Mouse (Mus musculus) forebrain, embryonic 16.5 days (tissue): ENCODE measurements at regions not wholly inside any gene's neighbourhood (a gene's known extent, or its start where the extent isn't known, plus 50 kb on each side); places are given as distances from the start of the nearest gene placed in this dataset.

ENCODE experiments used
- ATAC-seq: fragments of 200-750 bp; cut with Nextera tagmentation; 2 replicates; pipeline ENCODE4 v1.8.0; 2017; ENCODE audit warnings: mild to moderate bottlenecking, moderate library complexity
- H3K27ac ChIP-seq: fragments of 300-500 bp; sonication (generic); 2 replicates; pipeline ENCODE4 v1.5.1; 2014; ENCODE audit warnings: low read length, control low read depth
- H3K27me3 ChIP-seq: fragments of 300-500 bp; sonication (generic); replicated peaks from 2 replicates; pipeline ENCODE4 v1.6.1; 2014; ENCODE audit warnings: low read length; ENCODE audit not compliant: control insufficient read depth, insufficient read depth
- H3K36me3 ChIP-seq: fragments of 300-500 bp; sonication (generic); 2 replicates; pipeline ENCODE4 v1.6.1; 2014; ENCODE audit not compliant: control insufficient read depth, insufficient read depth
- H3K4me1 ChIP-seq: fragments of 300-500 bp; sonication (generic); replicated peaks from 2 replicates; pipeline ENCODE4 v1.6.1; 2014; ENCODE audit warnings: low read length; ENCODE audit not compliant: control insufficient read depth, insufficient read depth
- H3K4me2 ChIP-seq: fragments of 300-500 bp; sonication (generic); 2 replicates; pipeline ENCODE4 v1.6.1; 2014; ENCODE audit warnings: mild to moderate bottlenecking, low read length, control low read depth
- H3K4me3 ChIP-seq: fragments of 300-500 bp; sonication (generic); replicated peaks from 2 replicates; pipeline ENCODE4 v1.5.1; 2014; ENCODE audit warnings: mild to moderate bottlenecking, low read length, control low read depth
- H3K9ac ChIP-seq: fragments of 300-500 bp; sonication (generic); replicated peaks from 2 replicates; pipeline ENCODE4 v1.6.1; 2014; ENCODE audit warnings: low read depth, low read length, control low read depth
- H3K9me3 ChIP-seq: fragments of 300-500 bp; sonication (generic); 2 replicates; pipeline ENCODE4 v1.6.1; 2016; ENCODE audit warnings: low read length; ENCODE audit not compliant: control insufficient read depth
- WGBS: fragments of 180-500 bp; shearing (Covaris S2); extraction: QIAGEN DNeasy Blood & Tissue Kit; methylation state at CpG from one replicate; pipeline ENCODE4 v1.1.7; 2014; 5-methylcytosine and 5-hydroxymethylcytosine counted together

DNA sequence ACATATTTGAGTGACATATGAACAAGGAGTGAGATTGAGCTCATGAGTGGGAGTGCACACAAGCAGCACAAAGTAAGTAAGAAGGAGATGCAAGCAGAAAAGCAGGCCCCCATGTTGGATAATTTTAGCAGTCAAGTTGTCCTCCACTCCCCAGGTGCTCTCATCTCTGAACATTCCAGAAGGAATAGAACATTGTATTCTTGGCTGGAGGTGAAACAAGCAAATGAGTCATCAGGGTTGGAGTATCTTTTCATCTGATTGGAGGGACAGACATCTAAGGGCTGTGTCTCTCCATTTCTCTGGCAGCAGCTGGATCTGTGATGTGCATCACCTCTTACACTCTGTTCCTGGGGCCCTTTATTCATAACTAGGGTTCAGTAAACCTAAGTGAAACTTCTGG lies 122.7 kb downstream of the Cldn1 start:
- no peaks in the 10 kb centered on the region for H3K9me3 ChIP-seq
- H3K4me3 ChIP-seq: no peak overlapping the region
- ATAC-seq: no peak
- H3K9ac ChIP-seq: no peak overlapping the region
- H3K36me3 ChIP-seq: no peaks in the 10 kb centered on the region
- H3K27ac ChIP-seq: no peak overlapping the region
- H3K4me1 ChIP-seq: no peaks in the 10 kb centered on the region
- no peaks in the 10 kb centered on the region for H3K27me3 ChIP-seq
- H3K4me2 ChIP-seq: no peak overlapping the region

- Histone ChIP-seq H3K4me1 (no peaks in the 10 kb centered on the region), H3K27me3 (no peaks in the 10 kb centered on the region), H3K27ac (no peak overlapping the region), H3K4me2 (no peak overlapping the region), H3K9me3 (no peaks in the 10 kb centered on the region), H3K36me3 (no peaks in the 10 kb centered on the region), H3K4me3 (no peak overlapping the region), H3K9ac (no peak overlapping the region)
- WGBS: 88% methylated on average over 1 of the region's 1 CpGs
- ATAC-seq: no peak
These were observed 123.7 kb downstream of the Cldn1 start for GRCm38 (mm10) chr16:26247926-26248325.

- Histone ChIP-seq H3K9me3 (no peaks in the 10 kb centered on the region), H3K9ac (no peak overlapping the region), H3K4me2 (no peak overlapping the region), H3K36me3 (no peaks in the 10 kb centered on the region), H3K4me3 (no peak overlapping the region), H3K27ac (no peak overlapping the region), H3K27me3 (no peaks in the 10 kb centered on the region), H3K4me1 (no peaks in the 10 kb centered on the region)
- no peak for ATAC-seq
These were observed 129.7 kb upstream of the P3h2 start for GRCm38 (mm10) chr16:26235239-26235638.

DNA sequence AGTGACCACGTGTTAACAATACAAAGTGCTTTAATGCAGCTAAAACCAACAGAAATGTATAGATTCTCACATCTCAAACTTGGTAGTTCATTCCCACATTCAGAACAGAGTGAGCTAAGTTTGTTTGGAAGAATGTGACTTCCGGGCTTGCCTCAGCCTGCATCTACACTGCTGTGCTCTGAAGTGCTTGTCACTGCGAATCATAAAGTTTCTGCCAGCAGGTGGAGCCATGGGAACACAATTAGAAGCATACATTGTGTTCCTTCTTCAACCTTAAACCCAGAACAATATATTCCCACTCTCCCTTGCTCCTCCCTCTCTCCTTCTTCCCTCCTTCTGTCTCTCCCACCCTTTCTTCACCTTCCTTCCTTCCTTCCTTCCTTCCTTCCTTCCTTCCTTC lies 128.5 kb upstream of the P3h2 start:
- peak; percentile 99 for ATAC-seq
- Histone ChIP-seq H3K4me1 (no peaks in the 10 kb centered on the region), H3K4me3 (no peak overlapping the region), H3K27me3 (no peaks in the 10 kb centered on the region), H3K4me2 (no peak overlapping the region), H3K9me3 (no peaks in the 10 kb centered on the region), H3K9ac (no peak overlapping the region), H3K27ac (no peak overlapping the region), H3K36me3 (no peaks in the 10 kb centered on the region)
- WGBS: 5% methylated on average over 3 of the region's 3 CpGs

GRCm38 (mm10) chr16:26231110-26231509 lies 125.5 kb upstream of the P3h2 start:
- ATAC-seq: peak; percentile 50; the same call in 1 of the 2 replicates
- no peak overlapping the region for H3K27ac ChIP-seq
- no peaks in the 10 kb centered on the region for H3K4me1 ChIP-seq
- no peak overlapping the region for H3K9ac ChIP-seq
- no peaks in the 10 kb centered on the region for H3K27me3 ChIP-seq
- no peaks in the 10 kb centered on the region for H3K36me3 ChIP-seq
- no peak overlapping the region for H3K4me2 ChIP-seq
- H3K9me3 ChIP-seq: no peaks in the 10 kb centered on the region
- WGBS: 92% methylated on average over 1 of the region's 1 CpGs
- H3K4me3 ChIP-seq: no peak overlapping the region

DNA sequence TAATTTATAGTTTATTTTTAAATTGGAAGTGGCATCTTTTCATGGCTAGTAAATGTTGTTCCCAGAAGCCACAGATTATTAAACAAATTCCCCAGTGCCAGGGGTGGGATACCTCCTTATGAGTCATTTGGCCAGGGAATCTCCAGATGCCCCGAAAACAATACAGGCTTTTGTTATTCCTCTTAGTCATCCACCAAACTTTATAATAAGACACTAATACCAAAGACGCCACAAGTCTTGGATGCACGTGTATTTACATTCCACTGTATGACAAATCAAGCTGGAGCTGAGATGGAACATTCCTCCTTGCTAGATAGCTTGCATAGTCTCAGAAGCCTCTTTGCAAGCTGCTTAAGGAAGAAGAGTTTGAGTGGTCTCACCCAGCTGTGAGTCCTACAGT lies 105.8 kb upstream of the P3h2 start:
- no peaks in the 10 kb centered on the region for H3K36me3 ChIP-seq
- WGBS: 81% methylated on average over 3 of the region's 3 CpGs
- no peak for ATAC-seq
- H3K4me3 ChIP-seq: no peak overlapping the region
- no peak overlapping the region for H3K27ac ChIP-seq
- no peaks in the 10 kb centered on the region for H3K27me3 ChIP-seq
- no peaks in the 10 kb centered on the region for H3K4me1 ChIP-seq
- no peak overlapping the region for H3K9ac ChIP-seq
- no peaks in the 10 kb centered on the region for H3K9me3 ChIP-seq
- H3K4me2 ChIP-seq: no peak overlapping the region

GRCm38 (mm10) chr16:26199125-26199524 lies 93.5 kb upstream of the P3h2 start:
- no peak overlapping the region for H3K4me2 ChIP-seq
- H3K4me1 ChIP-seq: no peaks in the 10 kb centered on the region
- ATAC-seq: no peak
- 18% methylated on average over 4 of the region's 4 CpGs for WGBS
- H3K27ac ChIP-seq: no peak overlapping the region
- no peaks in the 10 kb centered on the region for H3K36me3 ChIP-seq
- no peak overlapping the region for H3K9ac ChIP-seq
- no peaks in the 10 kb centered on the region for H3K9me3 ChIP-seq
- no peak overlapping the region for H3K4me3 ChIP-seq
- no peaks in the 10 kb centered on the region for H3K27me3 ChIP-seq

- Histone ChIP-seq H3K4me1 (no peaks in the 10 kb centered on the region), H3K4me3 (no peak overlapping the region), H3K4me2 (no peak overlapping the region), H3K9ac (no peak overlapping the region), H3K27me3 (no peaks in the 10 kb centered on the region), H3K9me3 (no peaks in the 10 kb centered on the region), H3K36me3 (no peaks in the 10 kb centered on the region), H3K27ac (no peak overlapping the region)
- ATAC-seq: no peak
These were observed 90.8 kb upstream of the P3h2 start for GRCm38 (mm10) chr16:26196345-26196744.

- no peaks in the 10 kb centered on the region for H3K36me3 ChIP-seq
- ATAC-seq: no peak
- no peak overlapping the region for H3K4me2 ChIP-seq
- H3K9me3 ChIP-seq: no peaks in the 10 kb centered on the region
- no peaks in the 10 kb centered on the region for H3K4me1 ChIP-seq
- no peak overlapping the region for H3K4me3 ChIP-seq
- no peak overlapping the region for H3K9ac ChIP-seq
- 60% methylated on average over 8 of the region's 8 CpGs for WGBS
- no peak overlapping the region for H3K27ac ChIP-seq
- no peaks in the 10 kb centered on the region for H3K27me3 ChIP-seq
These were observed 80.0 kb upstream of the P3h2 start for GRCm38 (mm10) chr16:26185288-26186281.
